Mouse (Mus musculus): ENCODE results near the gene Srebf1. TPM values are rescaled to one million over a fixed set of nuclear protein-coding genes. Genes with fewer than 3 reads are reported as not detected.

The Srebf1 gene
- total and polyA plus RNA-seq, 3 experiments: 69.8 to 126 (median 120) TPM

- no peaks in the 10 kb centered on the region for H3K79me2 ChIP-seq (replicated peaks; ENCODE audit: control insufficient read depth, extremely low read depth, insufficient read depth, poor library complexity, severe bottlenecking)
- in situ Hi-C loops (cut with MboI; ENCODE audit: low pct_ligation_motif_present, low pct_unique_long_range_greater_than_20kb, low sequenced_read_pairs): no loop called here
- TF ChIP-seq NRF1 (IDR thresholded peaks at IDR 0.05; ENCODE audit: low read depth, low read length): no peak
- no peak for TF ChIP-seq MXI1 (IDR thresholded peaks at IDR 0.05; ENCODE audit: low read depth, low read length)
- no peak for TF ChIP-seq JUND (conservative IDR thresholded peaks at IDR 0.05; ENCODE audit: low read depth, low read length)
- TF ChIP-seq MAFK (IDR thresholded peaks at IDR 0.05; ENCODE audit: insufficient replicate concordance, low read length): no peak
- no peak for TF ChIP-seq SIN3A (IDR thresholded peaks at IDR 0.05; ENCODE audit: low read length)
- TF ChIP-seq PAX5 (IDR thresholded peaks at IDR 0.05; ENCODE audit: low read length): no peak
- no peak for TF ChIP-seq UBTF (IDR thresholded peaks at IDR 0.05; ENCODE audit: low read depth, low read length)
- no peak for TF ChIP-seq IRF4 (IDR thresholded peaks at IDR 0.05; ENCODE audit: low read depth, low read length)
- TF ChIP-seq ETS1 (conservative IDR thresholded peaks at IDR 0.05; ENCODE audit: low read depth, low read length): no peak
- dilution Hi-C loops (cut with MboI; ENCODE audit: extremely low pct_ligation_motif_present, extremely low pct_unique_long_range_greater_than_20kb, low sequenced_read_pairs): no loop called here
- no peaks in the 10 kb centered on the region for H3K27me3 ChIP-seq (replicated peaks)
- no peak overlapping the region for H3K9ac ChIP-seq (ENCODE audit: insufficient read depth, low read depth)
- H3K9me3 ChIP-seq (replicated peaks; ENCODE audit: low read length): peaks cover 3% of the 10 kb centered on the region
- H3K27ac ChIP-seq (ENCODE audit: insufficient read depth, low read depth): no peak overlapping the region
- peaks cover 0 to 5% of the 10 kb centered on the region in 2 experiments; a peak in 2 of 4 replicates for H3K4me1 ChIP-seq (ENCODE audit: control insufficient read depth in 1 of 2, insufficient read depth in 2 of 2)
- H3K4me2 ChIP-seq (ENCODE audit: insufficient read depth, low read depth, poor library complexity, severe bottlenecking): no peak overlapping the region
- H3K4me3 ChIP-seq (replicated peaks in 1 of 3; ENCODE audit: low read depth in 2 of 3, low read length in 2 of 3, poor library complexity in 1 of 3): no peak overlapping the region
- H3K36me3 ChIP-seq (replicated peaks in 1 of 2; ENCODE audit: control insufficient read depth in 1 of 2, insufficient read depth in 1 of 2, low read length in 1 of 2): peaks cover 0 to 78% of the 10 kb centered on the region in 2 experiments
- no peak for DNase-seq (ENCODE audit: extremely low read depth)
Measured at GRCm38 (mm10) chr11:60173606-60174184, 48.7 kb downstream of the Srebf1 start.

- dilution Hi-C loops (cut with MboI; ENCODE audit: extremely low pct_ligation_motif_present, extremely low pct_unique_long_range_greater_than_20kb, low sequenced_read_pairs): no loop called here
- H3K4me3 ChIP-seq (replicated peaks in 1 of 3; ENCODE audit: low read depth in 2 of 3, low read length in 2 of 3, poor library complexity in 1 of 3): no peak overlapping the region
- no peak for DNase-seq (ENCODE audit: extremely low read depth)
- no peak overlapping the region for H3K27ac ChIP-seq (ENCODE audit: insufficient read depth, low read depth)
- H3K4me2 ChIP-seq (ENCODE audit: insufficient read depth, low read depth, poor library complexity, severe bottlenecking): no peak overlapping the region
- no peaks in the 10 kb centered on the region for H3K79me2 ChIP-seq (replicated peaks; ENCODE audit: control insufficient read depth, extremely low read depth, insufficient read depth, poor library complexity, severe bottlenecking)
- peaks cover 3% of the 10 kb centered on the region for H3K9me3 ChIP-seq (replicated peaks; ENCODE audit: low read length)
- in situ Hi-C loops (cut with MboI; ENCODE audit: low pct_ligation_motif_present, low pct_unique_long_range_greater_than_20kb, low sequenced_read_pairs): no loop called here
- peaks cover 0 to 74% of the 10 kb centered on the region in 2 experiments for H3K36me3 ChIP-seq (replicated peaks in 1 of 2; ENCODE audit: control insufficient read depth in 1 of 2, insufficient read depth in 1 of 2, low read length in 1 of 2)
- H3K4me1 ChIP-seq (ENCODE audit: control insufficient read depth in 1 of 2, insufficient read depth in 2 of 2): peaks cover 0 to 5% of the 10 kb centered on the region in 2 experiments; a peak in 2 of 4 replicates
- no peak overlapping the region for H3K9ac ChIP-seq (ENCODE audit: insufficient read depth, low read depth)
- H3K27me3 ChIP-seq (replicated peaks): no peaks in the 10 kb centered on the region
- no peak for TF ChIP-seq NRF1 (IDR thresholded peaks at IDR 0.05; ENCODE audit: low read depth, low read length)
- TF ChIP-seq MXI1 (IDR thresholded peaks at IDR 0.05; ENCODE audit: low read depth, low read length): no peak
Measured at GRCm38 (mm10) chr11:60172074-60172473, 50.3 kb downstream of the Srebf1 start.

- Histone ChIP-seq H3K4me3 (replicated peaks in 1 of 3; ENCODE audit: low read depth in 2 of 3, low read length in 2 of 3, poor library complexity in 1 of 3) (no peak overlapping the region), H3K36me3 (replicated peaks in 1 of 2; ENCODE audit: control insufficient read depth in 1 of 2, insufficient read depth in 1 of 2, low read length in 1 of 2) (peaks cover 0 to 60% of the 10 kb centered on the region in 2 experiments), H3K79me2 (replicated peaks; ENCODE audit: control insufficient read depth, extremely low read depth, insufficient read depth, poor library complexity, severe bottlenecking) (no peaks in the 10 kb centered on the region), H3K9ac (ENCODE audit: insufficient read depth, low read depth) (no peak overlapping the region), H3K27me3 (replicated peaks) (no peaks in the 10 kb centered on the region), H3K9me3 (replicated peaks; ENCODE audit: low read length) (no peaks in the 10 kb centered on the region), H3K27ac (ENCODE audit: insufficient read depth, low read depth) (no peak overlapping the region), H3K4me2 (ENCODE audit: insufficient read depth, low read depth, poor library complexity, severe bottlenecking) (no peak overlapping the region), H3K4me1 (ENCODE audit: control insufficient read depth in 1 of 2, insufficient read depth in 2 of 2) (no peaks in the 10 kb centered on the region)
- in situ Hi-C loops (cut with MboI; ENCODE audit: low pct_ligation_motif_present, low pct_unique_long_range_greater_than_20kb, low sequenced_read_pairs) (no loop called here), dilution Hi-C loops (cut with MboI; ENCODE audit: extremely low pct_ligation_motif_present, extremely low pct_unique_long_range_greater_than_20kb, low sequenced_read_pairs) (no loop called here)
- no peak for DNase-seq (ENCODE audit: extremely low read depth)
- no peak for TF ChIP-seq USF1 (IDR thresholded peaks at IDR 0.05; ENCODE audit: low read depth, low read length)
Measured at GRCm38 (mm10) chr11:60168780-60169179, 53.6 kb downstream of the Srebf1 start.

Data from CH12.LX (cell line).